Mouse (Mus musculus) liver, postnatal 0 days (tissue): ENCODE data around the gene Cdc6. TPM values are rescaled to one million over a fixed set of nuclear protein-coding genes. Genes with fewer than 3 reads are reported as not detected.

Source experiments
- ATAC-seq: fragments of 200-750 bp; cut with Nextera tagmentation; 2 replicates; pipeline ENCODE4 v1.8.0; 2017; ENCODE audit warnings: mild to moderate bottlenecking, moderate library complexity
- DNase-seq: peaks from one replicate; pipeline ENCODE4 v3.0.0-alpha.2; 2016
- H3K27ac ChIP-seq: fragments of 300-500 bp; sonication (generic); 2 replicates; pipeline ENCODE4 v1.5.1; 2014; ENCODE audit warnings: antibody characterized with exemption, moderate library complexity, mild to moderate bottlenecking, low read depth
- H3K27me3 ChIP-seq: fragments of 300-500 bp; sonication (generic); 2 replicates; pipeline ENCODE4 v1.6.1; 2014; ENCODE audit warnings: low read length, control low read depth, mixed read lengths; ENCODE audit not compliant: insufficient read depth
- H3K36me3 ChIP-seq: fragments of 300-500 bp; sonication (generic); replicated peaks from 2 replicates; pipeline ENCODE4 v1.6.1; 2014; ENCODE audit warnings: mild to moderate bottlenecking, control low read depth, low read length, moderate library complexity, mixed read lengths; ENCODE audit not compliant: insufficient read depth
- H3K4me1 ChIP-seq: fragments of 300-500 bp; sonication (generic); 2 replicates; pipeline ENCODE4 v1.6.1; 2014; ENCODE audit warnings: antibody characterized with exemption, mild to moderate bottlenecking, control low read depth; ENCODE audit not compliant: insufficient read depth
- H3K4me2 ChIP-seq: fragments of 300-500 bp; sonication (generic); 2 replicates; pipeline ENCODE4 v1.6.1; 2014; ENCODE audit warnings: low read depth, mild to moderate bottlenecking, low read length, moderate library complexity, mixed read lengths
- H3K4me3 ChIP-seq: fragments of 300-500 bp; sonication (generic); 2 replicates; pipeline ENCODE4 v1.5.1; 2014; ENCODE audit warnings: low read depth, low read length
- H3K9ac ChIP-seq: fragments of 300-500 bp; sonication (generic); replicated peaks from 2 replicates; pipeline ENCODE4 v1.6.1; 2014; ENCODE audit warnings: mild to moderate bottlenecking, moderate library complexity
- H3K9me3 ChIP-seq: fragments of 300-500 bp; sonication (generic); 2 replicates; pipeline ENCODE4 v1.6.1; 2016; ENCODE audit warnings: mild to moderate bottlenecking, control low read depth, low read length, mixed read lengths
- CTCF ChIP-seq: sonication (generic); IDR thresholded peaks from 2 replicates; pipeline ENCODE4 v1.5.1; 2016; ENCODE audit warnings: antibody characterized with exemption, low read depth
- EP300 ChIP-seq: IDR thresholded peaks from 2 replicates; pipeline ENCODE4 v1.6.1; 2016; ENCODE audit warnings: antibody characterized with exemption, low read depth, mild to moderate bottlenecking
- WGBS: fragments of 180-500 bp; shearing (Covaris S2); extraction: QIAGEN DNeasy Blood & Tissue Kit; methylation state at CpG from one replicate; pipeline ENCODE4 v1.1.7; 2014; ENCODE audit not compliant: insufficient replicate concordance; 5-methylcytosine and 5-hydroxymethylcytosine counted together
- polyA plus RNA-seq: library from polyadenylated mRNA; unstranded; fragments of >200 nt; fragmentation: Nextera tagmentation; extraction: Ambion mirVana; gene quantifications from 2 replicates; pipeline ENCODE4 v1.2.1, GENCODE M21; 2015

Cdc6 gene
- 19.1 and 22.3 TPM in 2 replicates for polyA plus RNA-seq

- WGBS = under 1% methylated on average over 49 of the region's 49 CpGs
- H3K4me3 ChIP-seq = peak within 1 kb of the TSS; percentile 68
- ATAC-seq (peak; percentile 92), DNase-seq (peak; percentile 99)
- no peaks in the 10 kb centered on the region for H3K9me3 ChIP-seq
- peaks cover 39% of the 10 kb centered on the region for H3K4me1 ChIP-seq
- H3K27ac ChIP-seq = peak within 1 kb of the TSS; percentile 83
- peaks cover 18% of the 10 kb centered on the region for H3K36me3 ChIP-seq
- TF ChIP-seq EP300 = peak; percentile 77
- no peak for TF ChIP-seq CTCF
- peak within 1 kb of the TSS; percentile 82 for H3K9ac ChIP-seq
- no peaks in the 10 kb centered on the region for H3K27me3 ChIP-seq
- peak within 1 kb of the TSS; percentile 92 for H3K4me2 ChIP-seq
These were observed at the start of gene Cdc6 for GRCm38 (mm10) chr11:98907437-98908173. TSS of gene Cdc6 (plus strand) at chr11:98907801.

DNA sequence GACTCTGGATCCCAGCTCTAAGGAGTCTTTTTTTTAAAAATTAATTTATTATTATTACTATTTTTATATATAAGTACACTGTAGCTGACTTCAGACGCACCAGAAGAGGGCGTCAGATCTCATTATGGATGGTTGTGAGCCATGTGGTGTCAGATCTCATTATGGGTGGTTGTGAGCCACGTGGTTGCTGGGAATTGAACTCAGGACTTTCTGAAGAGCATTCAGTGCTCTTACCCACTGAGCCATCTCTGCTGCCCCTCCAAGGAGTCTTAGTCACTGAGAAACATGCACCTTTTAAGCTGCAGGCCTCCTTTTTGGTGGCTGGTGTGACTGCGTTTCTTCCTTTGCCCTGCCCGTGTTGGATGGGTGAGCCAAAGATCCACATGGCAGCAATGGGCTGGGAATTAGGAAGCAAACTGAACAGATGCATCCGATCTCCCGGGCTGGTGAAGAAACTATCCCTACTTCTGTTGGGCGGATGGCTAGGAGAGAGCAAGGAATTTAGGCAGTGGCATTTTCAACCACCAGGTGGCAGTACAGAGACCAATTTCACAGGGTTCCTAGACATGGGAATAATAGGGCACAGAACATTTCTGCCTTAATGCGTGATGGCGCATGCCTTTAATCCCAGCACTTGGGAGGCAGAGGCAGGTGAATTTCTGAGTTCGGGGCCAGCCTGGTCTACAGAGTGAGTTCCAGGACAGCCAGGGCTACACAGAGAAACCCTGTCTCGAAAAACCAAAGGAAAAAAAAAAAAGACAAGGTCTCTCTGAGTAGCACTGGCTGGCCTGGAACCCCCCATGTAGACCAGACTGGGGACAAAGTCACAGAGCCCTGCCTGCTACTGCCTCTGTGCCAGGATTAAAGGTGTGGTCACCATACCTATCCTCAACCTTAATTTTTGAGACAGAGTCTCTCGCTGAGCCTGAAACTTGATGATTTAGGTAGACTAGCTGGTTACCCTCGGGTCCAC lies 48.6 kb upstream of the Cdc6 start:
- DNase-seq = peak; percentile 89

DNA sequence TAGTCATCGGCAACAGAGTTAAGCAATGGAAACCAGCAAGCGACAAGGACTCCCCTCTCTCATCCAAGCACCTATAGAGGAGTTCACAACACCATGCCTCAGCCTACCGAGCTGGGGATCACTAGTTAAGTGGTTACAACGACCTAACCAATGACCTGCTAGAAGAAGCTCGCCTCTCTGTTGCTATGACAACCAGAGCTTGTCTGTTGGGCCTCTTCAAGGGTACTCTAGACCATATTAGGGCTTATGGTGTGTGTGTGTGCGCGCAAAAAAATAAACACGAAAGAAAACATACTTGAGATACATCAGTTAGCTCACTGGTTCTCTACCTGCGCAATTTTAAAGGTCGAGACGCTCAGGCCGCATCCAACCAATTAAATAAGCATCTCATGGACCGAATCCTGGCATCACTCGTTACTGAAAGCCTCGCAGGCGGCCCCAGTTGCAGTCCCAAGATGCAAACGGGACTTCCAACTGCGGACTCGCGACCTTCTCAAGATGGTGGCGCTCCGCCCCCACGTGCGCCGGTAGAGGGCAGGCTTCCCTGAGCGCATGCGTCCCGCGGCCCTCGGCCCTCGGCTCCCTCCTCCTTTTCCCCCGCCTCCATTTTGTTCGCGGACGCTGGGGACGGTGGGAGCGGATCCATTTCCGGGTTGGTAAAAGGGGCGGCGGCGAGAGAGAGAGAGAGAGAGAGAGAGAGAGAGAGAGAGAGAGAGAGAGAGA lies 44.4 kb upstream of the Cdc6 start, which contains the start of gene Wipf2:
TSS of gene Wipf2 (plus strand) at position 611 of the 723 bp plus-strand sequence.
- Histone ChIP-seq H3K27ac (peak within 1 kb of the TSS; percentile 94), H3K9me3 (no peaks in the 10 kb centered on the region), H3K9ac (peak within 1 kb of the TSS; percentile 91), H3K36me3 (peaks cover 18% of the 10 kb centered on the region), H3K4me1 (peaks cover 8% of the 10 kb centered on the region), H3K27me3 (no peaks in the 10 kb centered on the region), H3K4me3 (peak within 1 kb of the TSS; percentile 94), H3K4me2 (peak within 1 kb of the TSS; percentile 90)
- ATAC-seq (peak; percentile 93), DNase-seq (peak; percentile 96)
- whole genome bisulfite sequencing = 8% methylated on average over 34 of the region's 41 CpGs
- TF ChIP-seq EP300 = no peak
- peak; percentile 93 for TF ChIP-seq CTCF

More for the DNA sequence above, 48.6 kb upstream of the Cdc6 start:
- TF ChIP-seq EP300 (no peak), CTCF (peak; percentile 91)
- Histone ChIP-seq H3K9ac (no peak overlapping the region), H3K4me2 (no peak overlapping the region), H3K4me1 (peaks cover 6% of the 10 kb centered on the region), H3K27me3 (no peaks in the 10 kb centered on the region), H3K36me3 (no peaks in the 10 kb centered on the region), H3K9me3 (no peaks in the 10 kb centered on the region), H3K4me3 (no peak overlapping the region), H3K27ac (no peak overlapping the region)
- whole genome bisulfite sequencing = 30% methylated on average over 14 of the region's 14 CpGs
- ATAC-seq = peak; percentile 49

- Histone ChIP-seq H3K9me3 (no peaks in the 10 kb centered on the region), H3K27me3 (no peaks in the 10 kb centered on the region), H3K4me3 (peak overlapping the region; percentile 94), H3K27ac (peak overlapping the region; percentile 94), H3K4me2 (peak overlapping the region; percentile 90), H3K4me1 (peaks cover 8% of the 10 kb centered on the region), H3K36me3 (peaks cover 20% of the 10 kb centered on the region), H3K9ac (peak overlapping the region; percentile 91)
- DNase-seq (peak; percentile 61), ATAC-seq (peak; percentile 70)
- no peak for TF ChIP-seq CTCF
- TF ChIP-seq EP300 = no peak
- under 1% methylated on average over 36 of the region's 39 CpGs for WGBS
These were observed 43.7 kb upstream of the Cdc6 start for GRCm38 (mm10) chr11:98863751-98864429.

DNA sequence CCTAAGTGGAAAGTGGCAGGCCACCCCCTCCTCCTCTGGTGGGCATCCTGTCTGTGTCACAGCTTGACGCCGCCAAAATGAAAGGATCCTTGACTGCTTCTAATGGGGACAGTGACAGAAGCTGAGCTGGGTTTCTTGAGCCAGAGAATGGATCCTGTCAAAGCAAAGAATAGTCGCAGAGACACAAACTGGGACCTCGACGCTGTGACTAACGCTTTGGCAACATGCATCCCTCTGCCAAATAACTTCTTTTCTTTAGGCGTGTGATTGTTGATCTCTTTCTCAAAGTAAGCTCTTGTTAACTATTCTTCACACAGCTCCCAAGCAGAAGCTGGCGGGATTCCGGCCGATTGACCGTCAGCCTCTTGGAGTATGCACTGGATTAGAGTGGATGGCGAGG lies 40.3 kb upstream of the Cdc6 start:
- H3K9ac ChIP-seq = no peak overlapping the region
- H3K36me3 ChIP-seq = peaks cover 24% of the 10 kb centered on the region
- H3K4me3 ChIP-seq = no peak overlapping the region
- no peaks in the 10 kb centered on the region for H3K9me3 ChIP-seq
- H3K4me2 ChIP-seq = no peak overlapping the region
- ATAC-seq (no peak), DNase-seq (no peak)
- 88% methylated on average over 12 of the region's 12 CpGs for WGBS
- H3K4me1 ChIP-seq = peaks cover 8% of the 10 kb centered on the region
- TF ChIP-seq EP300 = no peak
- no peak overlapping the region for H3K27ac ChIP-seq
- no peaks in the 10 kb centered on the region for H3K27me3 ChIP-seq
